Mouse (Mus musculus): Measurements from ENCODE around the gene Sema6d.

GRCm38 (mm10) chr2:124194041-124194440, 104.3 kb downstream of the Sema6d start:
- no peak for TF ChIP-seq POLR2A (IDR thresholded peaks at IDR 0.05; ENCODE audit: low read depth, low read length)
- no peak for TF ChIP-seq CTCF (IDR thresholded peaks at IDR 0.05; ENCODE audit: borderline replicate concordance, insufficient read depth, low read length)
